Mouse (Mus musculus) olfactory bulb, adult 2 months (tissue): ENCODE data around the gene Emid1. TPM values are rescaled to one million over a fixed set of nuclear protein-coding genes. Genes with fewer than 3 reads are reported as not detected.

ENCODE experiments used
- H3K27ac ChIP-seq: fragments of 200-500 bp; 2 replicates; pipeline ENCODE4 v1.5.1; 2012; ENCODE audit warnings: low read depth, low read length; ENCODE audit not compliant: insufficient read depth
- H3K4me1 ChIP-seq: fragments of 200-500 bp; 2 replicates; pipeline ENCODE4 v1.6.1; 2012; ENCODE audit warnings: low read length; ENCODE audit not compliant: control insufficient read depth, insufficient read depth
- H3K4me3 ChIP-seq: fragments of 200-500 bp; 2 replicates; pipeline ENCODE4 v1.5.1; 2012; ENCODE audit warnings: mild to moderate bottlenecking, low read depth, low read length, moderate library complexity; ENCODE audit not compliant: insufficient read depth
- CTCF ChIP-seq: fragments of 200-500 bp; IDR thresholded peaks from 2 replicates; pipeline ENCODE4 v1.5.1; 2012; ENCODE audit warnings: low read depth, mild to moderate bottlenecking, low read length, moderate library complexity; ENCODE audit not compliant: insufficient read depth
- POLR2A ChIP-seq: fragments of 200-500 bp; IDR thresholded peaks from 2 replicates; pipeline ENCODE4 v1.6.1; 2012; ENCODE audit warnings: mild to moderate bottlenecking, low read depth, low read length, moderate library complexity; ENCODE audit not compliant: insufficient read depth
- WGBS: fragments of 180-500 bp; shearing (Covaris S2); methylation state at CpG from one replicate; pipeline ENCODE4 v1.1.7; 2018; 5-methylcytosine and 5-hydroxymethylcytosine counted together
- polyA plus RNA-seq: library from polyadenylated mRNA; stranded (reverse); fragments of >200 nt; gene quantifications from 2 replicates; pipeline ENCODE4 v1.2.4, GENCODE M21; 2012; ENCODE audit warnings: low replicate concordance; ENCODE audit not compliant: missing spikeins, insufficient read depth, insufficient read length

Emid1 gene
- polyA plus RNA-seq, 1 experiment = not detected

DNA sequence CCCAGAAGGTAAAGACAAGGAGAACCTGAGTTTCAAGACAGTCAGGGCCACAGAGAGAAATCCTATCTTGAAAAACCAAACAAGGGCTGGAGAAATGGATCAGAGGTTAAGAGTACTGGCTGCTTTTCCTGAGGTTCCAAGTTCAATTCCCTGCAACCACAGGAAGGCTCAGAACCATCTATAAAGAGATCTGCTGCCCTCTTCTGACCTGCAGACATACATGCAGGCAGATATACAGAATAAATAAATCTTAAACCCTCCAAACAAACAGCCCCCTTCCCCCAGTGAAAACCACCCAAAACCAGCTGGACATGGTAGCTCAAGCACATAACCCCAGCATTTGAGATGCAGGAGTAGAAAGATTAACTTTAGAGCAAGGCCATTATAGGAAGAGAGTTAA, 76.3 kb downstream of the Emid1 start:
- Histone ChIP-seq H3K27ac (no peak overlapping the region), H3K4me1 (no peaks in the 10 kb centered on the region), H3K4me3 (no peak overlapping the region)
- no peak for TF ChIP-seq POLR2A
- no peak for TF ChIP-seq CTCF

DNA sequence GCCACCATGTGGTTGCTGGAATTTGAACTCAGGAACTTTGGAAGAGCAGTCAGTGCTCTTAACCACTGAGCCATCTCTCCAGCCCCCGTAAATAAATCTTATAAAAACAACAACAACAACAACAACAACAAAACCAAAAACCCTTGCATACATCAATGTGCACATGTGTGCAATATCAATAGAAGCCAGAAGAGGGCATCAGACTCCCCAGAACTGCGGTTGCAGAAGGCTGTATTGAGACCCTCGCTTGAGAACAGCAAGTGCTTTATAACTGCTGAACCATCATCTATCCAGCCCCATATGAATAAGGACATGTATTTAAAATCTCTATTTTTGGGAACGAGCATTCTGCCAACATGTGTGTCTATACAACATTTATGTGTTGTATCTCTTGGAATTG, 77.2 kb downstream of the Emid1 start:
- no peak overlapping the region for H3K4me3 ChIP-seq
- no peaks in the 10 kb centered on the region for H3K4me1 ChIP-seq
- TF ChIP-seq CTCF (no peak), POLR2A (no peak)
- 50% methylated on average over 4 of the region's 4 CpGs for WGBS
- no peak overlapping the region for H3K27ac ChIP-seq

DNA sequence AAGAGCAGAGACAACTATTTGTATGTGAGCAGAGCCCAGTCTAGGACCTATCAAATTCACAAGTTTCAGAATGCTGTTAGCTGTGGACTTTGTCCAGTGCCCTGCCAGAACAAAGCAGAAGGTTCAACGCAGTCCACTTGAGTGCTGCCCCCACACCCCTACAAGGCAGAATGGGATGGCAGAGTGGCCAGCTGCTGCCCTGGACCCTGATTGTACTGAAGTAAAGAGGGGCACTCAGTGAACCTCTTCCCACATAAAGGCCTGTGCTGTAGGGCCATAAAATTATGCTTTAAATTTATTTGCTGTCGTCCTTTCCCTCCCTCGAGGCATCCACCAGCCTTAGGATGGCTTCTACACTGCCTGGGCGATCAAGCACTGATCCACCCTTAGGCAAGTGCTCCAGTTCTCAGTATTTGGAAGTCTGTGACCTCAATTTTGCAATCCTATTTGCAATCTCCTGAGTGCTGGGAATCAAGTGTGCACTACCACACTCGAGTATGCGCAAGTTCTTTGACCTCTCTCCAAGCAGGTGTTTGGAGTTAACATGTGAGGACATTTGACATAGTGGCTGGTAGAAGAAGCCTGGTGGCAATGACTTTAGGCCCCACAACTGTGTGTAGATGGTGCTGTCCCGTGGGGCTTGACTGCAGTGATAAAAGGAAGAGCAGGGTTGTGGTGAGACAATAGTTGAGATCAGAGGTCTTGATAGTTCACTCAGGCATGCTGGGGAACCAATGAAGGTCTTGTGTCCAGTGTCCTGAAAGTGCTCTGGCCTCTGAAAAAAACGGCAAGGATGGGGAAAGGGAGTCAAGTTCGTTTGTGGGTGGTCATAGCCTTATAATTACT, 83.7 kb downstream of the Emid1 start:
- 79% methylated on average over 9 of the region's 9 CpGs for WGBS
- no peak overlapping the region for H3K27ac ChIP-seq
- no peak for TF ChIP-seq POLR2A
- no peak for TF ChIP-seq CTCF
- peaks cover 11% of the 10 kb centered on the region for H3K4me1 ChIP-seq
- no peak overlapping the region for H3K4me3 ChIP-seq

DNA sequence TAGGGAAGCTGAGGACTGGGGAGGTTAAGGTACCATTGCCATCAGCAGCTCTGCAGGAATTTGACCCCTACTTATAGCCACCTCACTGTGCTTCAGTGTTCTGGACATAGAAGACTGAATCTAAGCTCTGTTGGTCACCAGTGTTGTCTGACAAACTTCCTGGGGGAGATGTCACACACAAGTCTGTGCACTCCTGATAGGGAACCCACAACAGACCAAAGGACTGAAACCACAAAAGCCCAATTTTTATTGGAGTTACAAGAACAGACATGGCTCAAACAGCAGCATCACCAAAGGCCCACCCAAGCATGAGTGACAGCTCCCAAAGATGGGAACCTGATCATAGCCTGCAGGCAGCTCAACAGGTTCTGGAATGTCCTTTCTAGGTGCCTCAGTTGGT, 85.0 kb downstream of the Emid1 start:
- Histone ChIP-seq H3K27ac (no peak overlapping the region), H3K4me1 (peaks cover 24% of the 10 kb centered on the region), H3K4me3 (no peak overlapping the region)
- TF ChIP-seq CTCF = no peak

DNA sequence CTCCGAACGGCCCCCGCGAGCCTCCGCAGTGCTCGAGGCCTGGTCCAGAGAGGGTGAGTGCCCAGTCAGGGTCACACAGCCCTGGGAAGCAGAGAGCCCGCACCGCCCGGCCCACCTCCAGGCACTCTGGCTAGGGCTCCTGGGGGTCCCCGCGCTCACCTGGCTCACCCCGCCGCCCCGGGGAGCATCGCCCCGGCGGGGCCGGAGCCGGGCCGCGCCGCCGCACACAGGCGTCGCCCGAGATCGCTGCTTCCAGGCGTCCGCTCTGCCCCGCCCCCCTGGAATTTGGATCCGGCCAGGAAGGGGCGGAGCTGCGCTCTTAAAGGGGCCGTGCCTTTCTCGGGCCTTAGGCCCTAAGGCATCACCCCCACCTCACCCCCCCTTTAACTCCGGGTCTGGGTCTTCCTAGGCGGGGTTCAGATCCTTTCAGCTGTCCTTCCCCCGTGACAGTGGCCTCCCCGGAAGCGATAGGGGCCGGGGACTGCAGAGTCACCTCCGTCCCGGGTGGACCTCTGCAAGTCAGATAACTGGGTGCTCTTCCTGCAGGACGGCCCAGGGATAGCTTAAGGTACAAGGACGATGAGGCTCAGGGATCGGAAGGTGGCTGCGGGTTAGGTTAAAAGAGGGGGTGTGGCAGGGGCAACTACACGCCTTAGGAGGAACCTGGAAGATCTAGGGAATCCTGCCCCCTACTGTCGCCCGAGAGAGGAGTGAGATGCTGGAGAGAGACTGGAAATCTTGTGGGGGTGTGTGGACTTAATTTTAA, 86.8 kb downstream of the Emid1 start, which contains the start of gene Gas2l1:
Gene Gas2l1, minus strand, starts transcription at position 272 of the 766 bp plus-strand sequence.
- peak; percentile 36; the same call in 1 of the 2 replicates for TF ChIP-seq POLR2A
- peak; percentile 55; the same call in 1 of the 2 replicates for TF ChIP-seq CTCF
- under 1% methylated on average over 50 of the region's 50 CpGs for WGBS
- Histone ChIP-seq H3K4me1 (peaks cover 39% of the 10 kb centered on the region), H3K4me3 (peak within 1 kb of the TSS; percentile 82), H3K27ac (peak within 1 kb of the TSS; percentile 35)

DNA sequence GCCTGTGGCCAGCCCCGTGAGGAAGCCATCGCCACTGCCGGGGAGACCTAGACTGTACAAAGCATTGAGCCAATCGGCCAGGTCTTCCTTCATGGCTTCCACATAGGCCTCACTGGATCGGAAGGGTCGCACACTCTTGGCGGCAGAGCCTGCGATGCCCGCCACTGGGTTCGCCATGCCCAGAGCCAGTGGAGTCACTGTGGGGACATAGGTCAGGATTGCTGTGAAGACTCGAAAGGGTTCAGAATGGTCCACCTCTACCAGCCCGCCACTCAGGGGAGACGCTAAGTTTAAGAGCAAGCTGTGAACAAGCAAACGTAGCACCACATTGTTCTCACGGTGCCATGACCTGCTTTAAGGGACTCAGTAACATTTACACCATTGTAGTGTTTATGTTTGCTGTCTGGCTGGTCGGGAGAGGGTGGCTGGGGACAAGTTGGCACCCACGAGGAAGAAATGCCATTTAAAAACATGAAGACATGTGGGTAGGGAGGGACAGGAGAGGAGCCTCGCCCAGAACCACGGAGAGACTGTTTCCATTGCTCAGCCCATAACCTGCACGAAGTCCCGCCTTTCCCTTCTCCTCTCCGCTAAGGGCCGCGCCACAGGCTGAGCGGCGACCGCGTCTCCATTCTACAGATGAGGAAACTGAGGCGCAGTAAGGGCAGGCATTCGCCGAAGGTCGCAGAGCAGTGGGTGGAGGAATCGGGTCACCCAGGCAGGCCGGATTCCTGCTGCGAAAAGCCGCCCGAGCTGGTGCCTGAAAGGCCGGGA, 87.6 kb downstream of the Emid1 start:
- TF ChIP-seq POLR2A (no peak), CTCF (no peak)
- peaks cover 44% of the 10 kb centered on the region for H3K4me1 ChIP-seq
- peak overlapping the region; percentile 82 for H3K4me3 ChIP-seq
- peak overlapping the region; percentile 35 for H3K27ac ChIP-seq
- WGBS = 13% methylated on average over 38 of the region's 38 CpGs

DNA sequence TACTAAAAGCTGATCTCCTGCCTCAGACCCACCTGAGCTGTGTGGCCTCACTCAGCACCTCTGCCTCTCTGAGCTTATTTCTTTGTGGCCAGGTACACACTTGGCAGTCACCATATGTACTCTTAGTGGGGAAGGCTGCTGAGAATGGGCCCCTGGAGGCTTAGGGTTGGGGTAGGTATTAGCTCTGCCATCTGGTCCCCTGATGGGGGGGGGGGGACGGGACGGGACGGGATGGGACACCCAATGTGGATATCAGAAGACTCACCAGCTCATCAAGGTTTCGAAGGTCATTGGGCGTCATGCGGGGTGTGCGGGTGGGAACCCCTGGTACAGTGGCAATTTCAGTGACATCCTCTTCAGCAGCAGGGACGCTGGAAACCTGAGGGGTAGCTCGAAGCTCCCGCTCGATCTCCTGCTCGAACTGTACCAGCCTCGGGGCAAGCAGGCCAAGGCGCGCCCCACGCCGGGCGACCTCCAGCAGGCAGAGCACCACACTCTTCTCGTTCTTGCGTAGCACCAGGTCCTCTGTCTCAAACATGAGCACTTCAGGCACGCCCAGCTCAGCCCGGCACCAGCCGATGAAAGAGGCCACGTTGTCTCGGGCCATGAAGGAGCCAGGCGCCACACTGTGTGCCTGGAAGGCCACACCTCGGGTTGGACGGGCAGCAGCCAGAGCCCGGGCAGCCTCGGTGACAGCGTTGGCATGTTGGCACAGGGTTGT, 88.3 kb downstream of the Emid1 start:
- TF ChIP-seq CTCF (no peak), POLR2A (no peak)
- WGBS = 59% methylated on average over 31 of the region's 31 CpGs
- peaks cover 52% of the 10 kb centered on the region for H3K4me1 ChIP-seq
- H3K27ac ChIP-seq = no peak overlapping the region; the same call in 1 of the 2 replicates
- peak overlapping the region; percentile 82 for H3K4me3 ChIP-seq

DNA sequence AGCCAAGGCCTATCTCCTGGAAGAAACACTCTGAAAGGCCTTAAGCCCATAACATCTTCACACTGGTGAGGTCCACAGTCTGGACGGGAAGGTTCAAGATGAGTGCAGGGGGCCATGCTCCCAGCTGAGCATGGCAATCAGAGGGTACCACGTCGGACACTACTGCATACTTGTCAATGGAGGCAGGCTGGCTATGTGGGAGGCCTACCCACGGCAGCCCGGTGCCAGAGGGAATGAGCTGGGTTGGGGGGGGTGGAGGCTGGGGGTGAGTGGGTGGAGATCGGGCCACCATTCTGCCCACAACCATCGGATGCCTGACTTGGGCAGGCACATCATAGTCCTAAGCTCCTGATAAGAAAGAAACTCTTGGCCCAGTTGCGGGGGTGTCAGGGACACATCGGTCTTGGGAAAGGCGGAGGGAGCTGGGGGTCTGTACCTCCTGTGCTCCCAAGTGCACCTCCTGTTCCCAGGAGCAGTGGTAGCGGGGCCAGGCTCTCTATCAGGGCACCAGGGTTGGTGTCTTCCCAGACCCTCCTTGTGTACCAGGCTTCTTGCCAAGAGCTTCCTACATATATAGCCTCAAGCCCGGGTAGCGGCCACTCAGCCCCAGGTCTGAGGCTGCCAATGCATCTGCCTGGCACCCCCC, 89.1 kb downstream of the Emid1 start:
- TF ChIP-seq CTCF (no peak), POLR2A (no peak)
- 58% methylated on average over 13 of the region's 13 CpGs for WGBS

More for the DNA sequence above, 89.1 kb downstream of the Emid1 start:
- Histone ChIP-seq H3K4me1 (peaks cover 58% of the 10 kb centered on the region), H3K4me3 (peak overlapping the region; percentile 82), H3K27ac (no peak overlapping the region)
